In the genomic region with DNA sequence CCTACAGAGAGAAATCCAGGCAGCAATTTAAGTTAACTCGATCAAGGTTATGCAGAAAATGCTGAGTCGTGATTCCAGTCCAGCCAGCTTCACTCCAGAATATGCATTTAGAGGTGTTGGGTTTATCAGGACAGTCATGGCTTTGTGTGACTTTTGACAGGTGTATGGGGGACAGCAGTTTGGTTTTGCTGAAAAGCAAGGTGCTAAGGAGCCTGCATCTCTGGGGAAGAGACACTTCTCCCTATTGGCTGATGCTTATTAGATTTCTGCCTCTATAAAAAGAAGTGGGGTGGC, we compare ENCODE assay signal across 9 mouse cellular contexts. TPM values are rescaled to one million over a fixed set of nuclear protein-coding genes. Genes with fewer than 3 reads are reported as not detected.
A peak's percentile ranks its signal among the peaks of the same experiment; 100 is the strongest.
DNase-seq lines count a peak whose midpoint lies in the region; ATAC-seq lines count a peak whose summit lies in the region.
"Had no signal": no experiment of that assay in that cellular context is flagged by ENCODE, and none has a peak within 500 bp of the region (broad histone marks: within the 10 kb centered on the region; RNA-seq: fewer than 3 reads in every experiment).

No protein-coding gene starts in this region.

- H3K27ac ChIP-seq in forebrain, embryonic 12.5 days = no peak overlapping the region
- H3K27ac ChIP-seq in limb, embryonic 11.5 days (replicated peaks; ENCODE audit: low read depth, low read length) = no peak overlapping the region
- H3K27ac ChIP-seq in stomach, embryonic 14.5 days (ENCODE audit: low read length) = peak overlapping the region; percentile 97; the same call in 1 of the 2 replicates

- ATAC-seq in megakaryocyte, adult 5-6 weeks (ENCODE audit: poor library complexity, severe bottlenecking) = no peak
- no peak for ATAC-seq in forebrain, embryonic 12.5 days (ENCODE audit: low FRiP score)
- ATAC-seq in limb, embryonic 11.5 days (ENCODE audit: insufficient number of reproducible peaks, low FRiP score, low TSS enrichment, low read depth) = no peak
- no peak for ATAC-seq in stomach, embryonic 14.5 days (ENCODE audit: insufficient number of reproducible peaks, insufficient read depth, low FRiP score, low read depth)

- no peak for DNase-seq in limb, embryonic 11.5 days (ENCODE audit: low spot score)
- DNase-seq in adrenal gland, postnatal 25 days = no peak
- DNase-seq in ovary, postnatal 10 days (ENCODE audit: low spot score) = no peak
- no peak for DNase-seq in right cerebral cortex, postnatal 14 days
- DNase-seq: cerebellum, adult 11 months had no signal

- H3K4me3 ChIP-seq in megakaryocyte, embryonic 14.5 days (replicated peaks) = peak overlapping the region; percentile 97
- peak overlapping the region; percentile 94 for H3K4me3 ChIP-seq in forebrain, embryonic 12.5 days (replicated peaks)
- peak overlapping the region; percentile 92 for H3K4me3 ChIP-seq in limb, embryonic 11.5 days (ENCODE audit: low read depth, low read length)
- peak overlapping the region; percentile 96 for H3K4me3 ChIP-seq in stomach, embryonic 14.5 days (ENCODE audit: low read depth, low read length)

- peaks cover 50% of the 10 kb centered on the region for H3K27me3 ChIP-seq in megakaryocyte, embryonic 14.5 days (replicated peaks)
- no peaks in the 10 kb centered on the region for H3K27me3 ChIP-seq in forebrain, embryonic 12.5 days
- H3K27me3 ChIP-seq in limb, embryonic 11.5 days (ENCODE audit: control insufficient read depth, insufficient read depth, low read length) = no peaks in the 10 kb centered on the region
- H3K27me3 ChIP-seq in stomach, embryonic 14.5 days (ENCODE audit: control insufficient read depth, insufficient read depth, low read length) = no peaks in the 10 kb centered on the region

- H3K36me3 ChIP-seq in megakaryocyte, embryonic 14.5 days (replicated peaks; ENCODE audit: low read length) = no peaks in the 10 kb centered on the region
- no peaks in the 10 kb centered on the region for H3K36me3 ChIP-seq in forebrain, embryonic 12.5 days (replicated peaks)
- H3K36me3 ChIP-seq in limb, embryonic 11.5 days (ENCODE audit: control insufficient read depth, insufficient read depth, low read length) = no peaks in the 10 kb centered on the region
- no peaks in the 10 kb centered on the region for H3K36me3 ChIP-seq in stomach, embryonic 14.5 days (ENCODE audit: control insufficient read depth, insufficient read depth, low read length)

- H3K4me1 ChIP-seq in megakaryocyte, embryonic 14.5 days = peaks cover 25% of the 10 kb centered on the region
- H3K4me1 ChIP-seq in forebrain, embryonic 12.5 days = peaks cover 35% of the 10 kb centered on the region
- H3K4me1 ChIP-seq in limb, embryonic 11.5 days (ENCODE audit: control insufficient read depth, insufficient read depth, low read length) = peaks cover 7% of the 10 kb centered on the region; the same call in 1 of the 2 replicates
- H3K4me1 ChIP-seq in stomach, embryonic 14.5 days (ENCODE audit: control insufficient read depth, insufficient read depth, low read length) = peaks cover 21% of the 10 kb centered on the region

- H3K9me3 ChIP-seq in megakaryocyte, embryonic 14.5 days = no peaks in the 10 kb centered on the region
- no peaks in the 10 kb centered on the region for H3K9me3 ChIP-seq in forebrain, embryonic 12.5 days
- no peaks in the 10 kb centered on the region for H3K9me3 ChIP-seq in limb, embryonic 11.5 days (ENCODE audit: control insufficient read depth, low read length)
- no peaks in the 10 kb centered on the region for H3K9me3 ChIP-seq in stomach, embryonic 14.5 days (ENCODE audit: control insufficient read depth, low read depth, low read length)

- H3K9ac ChIP-seq in forebrain, embryonic 12.5 days = peak overlapping the region; percentile 92
- no peak overlapping the region for H3K9ac ChIP-seq in limb, embryonic 11.5 days (ENCODE audit: low read length)
- peak overlapping the region; percentile 87 for H3K9ac ChIP-seq in stomach, embryonic 14.5 days (replicated peaks; ENCODE audit: low read depth, low read length)

- 11% methylated on average over 2 of the region's 2 CpGs for WGBS in forebrain, embryonic 12.5 days
- 13% methylated on average over 2 of the region's 2 CpGs for WGBS in limb, embryonic 11.5 days
- 3% methylated on average over 2 of the region's 2 CpGs for WGBS in stomach, embryonic 14.5 days

- peak overlapping the region; percentile 100 for H3K4me2 ChIP-seq in forebrain, embryonic 12.5 days
- H3K4me2 ChIP-seq in limb, embryonic 11.5 days (ENCODE audit: low read depth, severe bottlenecking) = peak overlapping the region; percentile 98
- H3K4me2 ChIP-seq in stomach, embryonic 14.5 days (replicated peaks; ENCODE audit: low read depth, low read length) = peak overlapping the region; percentile 94

RNA-seq across cellular contexts. Expression of gene Atrnl1, which starts 1.3 kb away (rescaled TPM):
- 0.25 TPM in 1 of 2 replicates, not detected in the other for polyA plus RNA-seq in megakaryocyte, embryonic 14.5 days (2012; ENCODE audit: insufficient read depth, low replicate concordance)
- 29.6 and 30.8 TPM in 2 replicates for total RNA-seq in megakaryocyte, adult 5-6 weeks (2015)
- 39.2 and 47.4 TPM in 2 replicates for total RNA-seq in megakaryocyte, adult 5-6 weeks (2017)
- 7.6 and 7.8 TPM in 2 replicates for polyA plus RNA-seq in forebrain, embryonic 12.5 days (2016; fragmentation: Nextera tagmentation; extraction: Ambion mirVana)
- 5.2 and 6.0 TPM in 2 replicates for polyA plus RNA-seq in limb, embryonic 11.5 days (2014; fragmentation: Nextera tagmentation; extraction: Ambion mirVana)
- polyA plus RNA-seq in stomach, embryonic 14.5 days (2014; fragmentation: Nextera tagmentation; extraction: Ambion mirVana) = 8.2 and 11.0 TPM in 2 replicates
- 26.9 and 29.3 TPM in 2 replicates for total RNA-seq in adrenal gland, postnatal 25 days (2021)
